Mouse (Mus musculus) ES-E14 (cell line): ENCODE data around the gene Olfr223.

ENCODE experiments used
- CHD2 ChIP-seq: IDR thresholded peaks from 2 replicates; pipeline ENCODE4 v1.6.1; 2014; ENCODE audit warnings: mild to moderate bottlenecking, low read depth, low read length, inconsistent platforms
- HCFC1 ChIP-seq: IDR thresholded peaks from 2 replicates; pipeline ENCODE4 v1.6.1; 2012; ENCODE audit warnings: low read length, inconsistent platforms, borderline replicate concordance; ENCODE audit not compliant: insufficient read depth
- MAFK ChIP-seq: IDR thresholded peaks from 2 replicates; pipeline ENCODE4 v1.6.1; 2014; ENCODE audit warnings: mild to moderate bottlenecking, low read depth, low read length, inconsistent platforms; ENCODE audit not compliant: insufficient read depth
- ZC3H11A ChIP-seq: IDR thresholded peaks from 2 replicates; pipeline ENCODE4 v1.6.1; 2012; ENCODE audit warnings: low read depth, mild to moderate bottlenecking, inconsistent platforms, low read length, borderline replicate concordance
- ZNF384 ChIP-seq: IDR thresholded peaks from 2 replicates; pipeline ENCODE4 v1.6.1; 2012; ENCODE audit warnings: low read depth, low read length, inconsistent platforms

DNA sequence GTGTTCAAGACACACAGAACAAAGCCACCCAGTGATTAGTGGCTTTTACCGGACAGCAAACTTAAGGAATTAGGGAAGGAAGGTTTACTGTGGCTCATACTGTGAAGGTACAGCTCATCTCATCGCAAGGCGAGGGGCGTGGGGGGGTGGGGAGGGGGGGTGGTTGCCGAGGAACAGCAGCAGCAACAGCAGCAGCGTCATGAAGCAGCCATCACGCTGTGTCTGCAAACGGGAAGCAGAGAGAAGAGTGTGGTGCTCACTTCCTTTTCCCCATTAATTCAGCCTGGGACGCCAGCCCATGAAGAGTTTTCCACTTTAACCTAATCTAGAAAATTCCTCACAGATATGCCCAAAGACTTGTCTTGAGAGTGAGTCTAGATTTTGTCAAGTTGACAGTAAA lies 30.3 kb downstream of the Olfr223 start:
- no peak for TF ChIP-seq HCFC1
- no peak for TF ChIP-seq ZC3H11A
- TF ChIP-seq MAFK, result no peak
- TF ChIP-seq CHD2, result no peak
- TF ChIP-seq ZNF384, result no peak
